Mouse (Mus musculus) stomach, adult 2 months (tissue): ENCODE data around the gene Btbd16. TPM values are rescaled to one million over a fixed set of nuclear protein-coding genes. Genes with fewer than 3 reads are reported as not detected.

Source experiments
- polyA plus RNA-seq: library from polyadenylated mRNA; depleted of rRNA; stranded (reverse); fragments of >200 nt; gene quantifications from 2 replicates; pipeline ENCODE4 v1.2.3, GENCODE M21; 2012; rRNA removed

Btbd16 gene
- not detected in 2 replicates for polyA plus RNA-seq

DNA sequence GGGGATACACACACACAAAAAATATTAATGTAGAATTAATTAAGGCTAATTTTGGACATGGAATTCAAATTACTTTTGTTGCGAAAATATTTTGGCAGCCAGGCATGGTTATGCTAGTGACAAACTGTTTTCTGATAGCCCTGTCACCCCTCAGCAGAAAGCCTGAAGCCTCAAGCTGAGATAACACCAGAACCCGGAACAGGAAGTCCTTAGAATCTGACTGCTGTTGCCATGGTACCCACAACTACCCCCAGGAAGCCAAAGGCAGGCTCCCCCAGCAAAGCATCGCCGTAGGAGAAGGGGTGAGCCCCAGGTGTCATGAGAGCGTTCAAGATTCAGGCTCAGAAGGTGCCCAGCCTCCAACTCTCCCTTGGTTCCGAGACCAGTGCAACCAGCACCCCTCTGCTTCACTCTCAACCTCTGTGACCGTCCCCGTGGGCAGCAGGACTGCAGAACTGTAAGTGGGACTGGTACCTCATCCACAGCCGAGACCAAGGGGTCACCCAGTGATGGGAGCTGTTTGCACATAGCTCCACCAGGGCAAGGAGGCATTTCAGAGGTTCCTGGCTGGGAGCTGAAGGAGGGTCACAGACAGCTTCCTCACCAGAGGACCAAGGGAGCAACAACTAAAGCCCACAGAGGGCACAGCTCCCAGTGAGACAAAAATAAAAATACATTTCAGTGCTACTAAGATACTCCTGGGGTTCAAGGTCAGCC is at the start of gene Btbd16:
Gene Btbd16, plus strand, starts transcription at position 156 of the 717 bp plus-strand sequence.

DNA sequence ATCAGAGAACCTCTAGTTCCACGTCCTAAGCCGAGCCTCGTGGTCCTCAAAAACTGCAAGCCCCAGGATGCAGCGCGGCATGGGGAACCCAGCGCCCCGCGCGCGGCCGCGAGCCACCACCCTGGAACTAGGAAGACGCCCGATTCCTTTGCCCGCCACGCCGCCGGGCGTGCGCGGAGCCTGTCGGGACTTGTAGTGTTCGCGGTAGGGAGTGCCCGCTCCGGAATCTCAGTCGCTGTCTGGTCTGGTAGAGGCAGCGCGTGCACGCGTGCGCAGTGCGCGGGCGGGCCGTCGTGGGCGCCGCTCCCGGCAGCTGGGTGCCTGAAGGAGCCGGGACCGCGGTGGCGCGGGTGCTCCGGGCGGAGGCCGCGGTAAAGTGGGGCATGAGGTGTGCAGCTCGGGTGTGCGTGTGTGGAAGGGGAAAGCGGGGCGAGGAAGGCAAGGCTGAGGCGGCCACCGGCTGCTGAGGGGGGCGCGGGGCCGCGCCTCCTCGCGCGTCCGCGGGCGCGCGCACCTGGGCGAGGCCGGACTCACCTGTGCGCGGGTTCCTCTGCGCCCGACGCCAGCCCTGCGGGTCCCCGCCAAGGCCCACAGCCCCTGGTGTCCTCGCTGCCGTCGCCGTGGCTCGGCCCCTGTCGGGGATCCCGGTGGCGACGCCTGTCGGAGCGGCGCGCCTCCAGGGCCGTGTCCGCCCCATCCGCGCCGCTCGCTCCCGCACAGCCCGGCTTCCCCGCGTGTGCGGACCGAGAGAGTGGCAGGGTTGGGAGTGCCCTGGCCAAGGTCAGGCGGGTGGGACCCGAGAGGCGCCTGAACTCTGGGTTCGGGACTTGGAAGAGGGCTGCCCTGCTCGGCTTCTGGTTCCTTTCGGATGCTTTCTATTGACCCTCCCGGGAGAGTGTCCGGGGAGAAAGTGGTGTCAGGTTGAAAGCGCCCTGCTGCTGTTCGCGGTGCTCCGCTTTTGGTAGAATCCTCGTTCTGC is 92.0 kb downstream of the Btbd16 start, which contains the start of gene Plekha1:
Gene Plekha1, plus strand, starts transcription at position 144 of the 979 bp plus-strand sequence.

Other genes with a start within 250 kb of the Btbd16 start
- gene Nsmce4a, start 201.0 kb upstream of the Btbd16 start, polyA plus RNA-seq: 12.2 and 25.7 TPM in 2 replicates
- gene Tacc2, start 196.6 kb upstream of the Btbd16 start, polyA plus RNA-seq: 13.7 and 28.9 TPM in 2 replicates
- gene Plekha1, start 91.7 kb downstream of the Btbd16 start, polyA plus RNA-seq: 8.5 and 9.5 TPM in 2 replicates
- 35.0 and 64.7 TPM in 2 replicates for gene Htra1, start 162.0 kb downstream of the Btbd16 start, polyA plus RNA-seq